Mouse (Mus musculus) left cerebral cortex, adult 11 months (tissue): Measurements from ENCODE around the gene Trmt112.
"Not testable (repeated sequence)": the region's sequence is repeated elsewhere in the genome, so short reads cannot be mapped to it uniquely, and the experiment has no call there.

Experiments used
- DNase-seq: peaks from one replicate; pipeline ENCODE4 v3.0.0; 2022; ENCODE audit warnings: low spot score

The Trmt112 gene

GRCm38 (mm10) chr19:6909507-6910289 is at the start of gene Trmt112, which contains the start of gene Prdx5:
Trmt112 (plus strand) TSS chr19:6909698.
Prdx5 (minus strand) TSS chr19:6910106.
- DNase-seq = peak; percentile 88

- no peak for DNase-seq
Observed at GRCm38 (mm10) chr19:6859971-6860370, 49.5 kb upstream of the Trmt112 start.

GRCm38 (mm10) chr19:6860706-6861105 is 48.8 kb upstream of the Trmt112 start:
- no peak for DNase-seq

GRCm38 (mm10) chr19:6861451-6861850 is 48.0 kb upstream of the Trmt112 start:
- DNase-seq = no peak

- no peak for DNase-seq
Observed at GRCm38 (mm10) chr19:6869355-6869754, 40.1 kb upstream of the Trmt112 start.

GRCm38 (mm10) chr19:6871574-6872271 is 37.8 kb upstream of the Trmt112 start:
- no peak for DNase-seq

GRCm38 (mm10) chr19:6872701-6873100 is 36.8 kb upstream of the Trmt112 start:
- no peak for DNase-seq

- DNase-seq = no peak
Observed at GRCm38 (mm10) chr19:6874257-6874656, 35.2 kb upstream of the Trmt112 start.

- DNase-seq = no peak
Observed at GRCm38 (mm10) chr19:6875834-6876233, 33.7 kb upstream of the Trmt112 start.

- DNase-seq = no peak
Observed at GRCm38 (mm10) chr19:6876799-6877198, 32.7 kb upstream of the Trmt112 start.

- DNase-seq = no peak
Observed at GRCm38 (mm10) chr19:6877965-6878364, 31.5 kb upstream of the Trmt112 start.

GRCm38 (mm10) chr19:6892512-6892911 is 17.0 kb upstream of the Trmt112 start:
- DNase-seq = no peak

GRCm38 (mm10) chr19:6893731-6894451 is 15.6 kb upstream of the Trmt112 start:
- DNase-seq = no peak

GRCm38 (mm10) chr19:6895608-6896305 is 13.7 kb upstream of the Trmt112 start:
- not testable (repeated sequence) for DNase-seq

GRCm38 (mm10) chr19:6899641-6900040 is 9.9 kb upstream of the Trmt112 start:
- DNase-seq = no peak

GRCm38 (mm10) chr19:6903031-6903430 is 6.5 kb upstream of the Trmt112 start:
- no peak for DNase-seq

GRCm38 (mm10) chr19:6904846-6905245 is 4.7 kb upstream of the Trmt112 start:
- no peak for DNase-seq

GRCm38 (mm10) chr19:6905498-6906159 is 3.9 kb upstream of the Trmt112 start:
- no peak for DNase-seq

GRCm38 (mm10) chr19:6906199-6906598 is 3.3 kb upstream of the Trmt112 start:
- DNase-seq = no peak

- DNase-seq = no peak
Observed at GRCm38 (mm10) chr19:6907094-6907493, 2.4 kb upstream of the Trmt112 start.

- no peak for DNase-seq
Observed at GRCm38 (mm10) chr19:6907811-6908540, 1.5 kb upstream of the Trmt112 start.
